Mouse (Mus musculus) midbrain, embryonic 16.5 days (tissue): Measurements from ENCODE around the gene Rpl18. TPM values are rescaled to one million over a fixed set of nuclear protein-coding genes. Genes with fewer than 3 reads are reported as not detected.

ENCODE experiments used
- ATAC-seq: fragments of 200-750 bp; cut with Nextera tagmentation; 2 replicates; pipeline ENCODE4 v1.8.0; 2017; ENCODE audit warnings: moderate TSS enrichment
- H3K27ac ChIP-seq: fragments of 300-500 bp; sonication (generic); 2 replicates; pipeline ENCODE4 v1.5.1; 2014; ENCODE audit warnings: mild to moderate bottlenecking, low read length, mixed read lengths
- H3K27me3 ChIP-seq: fragments of 300-500 bp; sonication (generic); 2 replicates; pipeline ENCODE4 v1.6.1; 2014; ENCODE audit warnings: low read depth, low read length, mixed read lengths; ENCODE audit not compliant: control insufficient read depth, insufficient read depth
- H3K36me3 ChIP-seq: fragments of 300-500 bp; sonication (generic); 2 replicates; pipeline ENCODE4 v1.6.1; 2014; ENCODE audit warnings: mild to moderate bottlenecking, low read length, moderate library complexity, mixed read lengths; ENCODE audit not compliant: control insufficient read depth, insufficient read depth
- H3K4me1 ChIP-seq: fragments of 300-500 bp; sonication (generic); 2 replicates; pipeline ENCODE4 v1.6.1; 2014; ENCODE audit warnings: mild to moderate bottlenecking, low read length, mixed read lengths; ENCODE audit not compliant: control insufficient read depth, insufficient read depth
- H3K4me2 ChIP-seq: fragments of 300-500 bp; sonication (generic); 2 replicates; pipeline ENCODE4 v1.6.1; 2014; ENCODE audit warnings: mild to moderate bottlenecking, low read length, mixed read lengths
- H3K4me3 ChIP-seq: fragments of 300-500 bp; sonication (generic); 2 replicates; pipeline ENCODE4 v1.5.1; 2014; ENCODE audit warnings: low read depth, mild to moderate bottlenecking, low read length, moderate library complexity, mixed read lengths
- H3K9ac ChIP-seq: fragments of 300-500 bp; sonication (generic); 2 replicates; pipeline ENCODE4 v1.6.1; 2014; ENCODE audit warnings: low read depth, low read length, mixed read lengths
- H3K9me3 ChIP-seq: fragments of 300-500 bp; sonication (generic); replicated peaks from 2 replicates; pipeline ENCODE4 v1.6.1; 2014; ENCODE audit warnings: mild to moderate bottlenecking, low read length, mixed read lengths; ENCODE audit not compliant: control insufficient read depth, poor library complexity, severe bottlenecking
- whole genome bisulfite sequencing: fragments of 180-500 bp; shearing (Covaris S2); extraction: QIAGEN DNeasy Blood & Tissue Kit; methylation state at CpG from one replicate; pipeline ENCODE4 v1.1.7; 2014; 5-methylcytosine and 5-hydroxymethylcytosine counted together
- polyA plus RNA-seq: library from polyadenylated mRNA; unstranded; fragments of >200 nt; fragmentation: Nextera tagmentation; extraction: Ambion mirVana; gene quantifications from 2 replicates; pipeline ENCODE4 v1.2.1, GENCODE M21; 2015

The Rpl18 gene
- polyA plus RNA-seq, 1 experiment from 2014 or later = 475 TPM

GRCm38 (mm10) chr7:45695098-45695497 is 20.2 kb upstream of the Rpl18 start:
- no peaks in the 10 kb centered on the region for H3K36me3 ChIP-seq
- peaks cover 8% of the 10 kb centered on the region for H3K4me1 ChIP-seq
- no peak overlapping the region for H3K27ac ChIP-seq
- 19% methylated on average over 6 of the region's 6 CpGs for WGBS
- H3K9ac ChIP-seq = no peak overlapping the region
- no peak overlapping the region for H3K4me3 ChIP-seq
- ATAC-seq = no peak
- no peak overlapping the region for H3K4me2 ChIP-seq
- peaks cover 3% of the 10 kb centered on the region; the same call in 1 of the 2 replicates for H3K27me3 ChIP-seq
- H3K9me3 ChIP-seq = no peaks in the 10 kb centered on the region

GRCm38 (mm10) chr7:45697894-45698293 is 17.4 kb upstream of the Rpl18 start:
- Histone ChIP-seq H3K9me3 (no peaks in the 10 kb centered on the region), H3K4me1 (peaks cover 25% of the 10 kb centered on the region), H3K4me2 (no peak overlapping the region), H3K4me3 (no peak overlapping the region), H3K9ac (no peak overlapping the region), H3K27me3 (peaks cover 3% of the 10 kb centered on the region; the same call in 1 of the 2 replicates), H3K27ac (no peak overlapping the region), H3K36me3 (no peaks in the 10 kb centered on the region)
- no peak for ATAC-seq
- 83% methylated on average over 6 of the region's 7 CpGs for WGBS

GRCm38 (mm10) chr7:45699523-45700141 is 15.6 kb upstream of the Rpl18 start, which contains the start of gene Car11:
Car11 (plus strand) TSS chr7:45699843.
- Histone ChIP-seq H3K9ac (peak within 1 kb of the TSS; percentile 78), H3K4me2 (peak within 1 kb of the TSS; percentile 81), H3K4me3 (peak within 1 kb of the TSS; percentile 59), H3K9me3 (no peaks in the 10 kb centered on the region), H3K27me3 (peaks cover 3% of the 10 kb centered on the region; the same call in 1 of the 2 replicates), H3K4me1 (peaks cover 36% of the 10 kb centered on the region), H3K36me3 (no peaks in the 10 kb centered on the region), H3K27ac (peak within 1 kb of the TSS; percentile 87)
- WGBS = 1% methylated on average over 34 of the region's 36 CpGs
- ATAC-seq = peak; percentile 9

GRCm38 (mm10) chr7:45700301-45701015 is 14.8 kb upstream of the Rpl18 start:
- ATAC-seq = peak; percentile 4; the same call in 1 of the 2 replicates
- H3K4me2 ChIP-seq = peak overlapping the region; percentile 81
- H3K4me1 ChIP-seq = peaks cover 38% of the 10 kb centered on the region
- no peaks in the 10 kb centered on the region for H3K9me3 ChIP-seq
- peak overlapping the region; percentile 59 for H3K4me3 ChIP-seq
- peak overlapping the region; percentile 78 for H3K9ac ChIP-seq
- H3K36me3 ChIP-seq = no peaks in the 10 kb centered on the region
- under 1% methylated on average over 19 of the region's 20 CpGs for WGBS
- peak overlapping the region; percentile 87 for H3K27ac ChIP-seq
- peaks cover 3% of the 10 kb centered on the region; the same call in 1 of the 2 replicates for H3K27me3 ChIP-seq

- WGBS = 26% methylated on average over 11 of the region's 11 CpGs
- no peaks in the 10 kb centered on the region for H3K36me3 ChIP-seq
- H3K9ac ChIP-seq = peak overlapping the region; percentile 58
- H3K4me3 ChIP-seq = peak overlapping the region; percentile 59
- peaks cover 45% of the 10 kb centered on the region for H3K4me1 ChIP-seq
- no peaks in the 10 kb centered on the region for H3K9me3 ChIP-seq
- H3K4me2 ChIP-seq = peak overlapping the region; percentile 81
- H3K27me3 ChIP-seq = peaks cover 3% of the 10 kb centered on the region; the same call in 1 of the 2 replicates
- ATAC-seq = no peak
- peak overlapping the region; percentile 87 for H3K27ac ChIP-seq
Measured at GRCm38 (mm10) chr7:45701072-45701471, 14.2 kb upstream of the Rpl18 start.

- ATAC-seq = no peak
- H3K4me1 ChIP-seq = peaks cover 50% of the 10 kb centered on the region
- no peaks in the 10 kb centered on the region for H3K36me3 ChIP-seq
- H3K27ac ChIP-seq = no peak overlapping the region
- 83% methylated on average over 11 of the region's 11 CpGs for WGBS
- H3K4me3 ChIP-seq = no peak overlapping the region; the same call in 1 of the 2 replicates
- no peak overlapping the region for H3K9ac ChIP-seq
- H3K9me3 ChIP-seq = no peaks in the 10 kb centered on the region
- H3K4me2 ChIP-seq = peak overlapping the region; percentile 81
- peaks cover 3% of the 10 kb centered on the region; the same call in 1 of the 2 replicates for H3K27me3 ChIP-seq
Measured at GRCm38 (mm10) chr7:45701607-45702006, 13.7 kb upstream of the Rpl18 start.

- H3K4me3 ChIP-seq = no peak overlapping the region
Measured at GRCm38 (mm10) chr7:45702316-45702715, 12.9 kb upstream of the Rpl18 start.

GRCm38 (mm10) chr7:45702809-45703520 is 12.3 kb upstream of the Rpl18 start:
- Histone ChIP-seq H3K27ac (peak overlapping the region; percentile 86), H3K27me3 (peaks cover 3% of the 10 kb centered on the region; the same call in 1 of the 2 replicates), H3K4me1 (peaks cover 61% of the 10 kb centered on the region), H3K36me3 (no peaks in the 10 kb centered on the region), H3K4me3 (peak overlapping the region; percentile 62), H3K4me2 (peak overlapping the region; percentile 98), H3K9me3 (no peaks in the 10 kb centered on the region), H3K9ac (peak overlapping the region; percentile 62)
- ATAC-seq = no peak
- 90% methylated on average over 17 of the region's 17 CpGs for WGBS

More at GRCm38 (mm10) chr7:45702316-45702715, 12.9 kb upstream of the Rpl18 start:
- H3K36me3 ChIP-seq = no peaks in the 10 kb centered on the region
- H3K4me1 ChIP-seq = peaks cover 55% of the 10 kb centered on the region
- H3K4me2 ChIP-seq = no peak overlapping the region; the same call in 1 of the 2 replicates
- no peak overlapping the region; the same call in 1 of the 2 replicates for H3K9ac ChIP-seq
- WGBS = 94% methylated on average over 11 of the region's 11 CpGs
- no peaks in the 10 kb centered on the region for H3K9me3 ChIP-seq
- H3K27ac ChIP-seq = no peak overlapping the region
- ATAC-seq = no peak
- H3K27me3 ChIP-seq = peaks cover 3% of the 10 kb centered on the region; the same call in 1 of the 2 replicates
